Mouse (Mus musculus) kidney, adult 10 weeks (tissue): ENCODE measurements around the gene Mall. TPM values are rescaled to one million over a fixed set of nuclear protein-coding genes. Genes with fewer than 3 reads are reported as not detected.

ENCODE experiments used
- polyA plus RNA-seq: library from polyadenylated mRNA; stranded (reverse); fragments of 350-450 nt; fragmentation: Illumina TruSeq; extraction: RNeasy Lipid Tissue Mini Kit (QIAGEN cat#74804); gene quantifications from one replicate; pipeline ENCODE4 v1.2.3, GENCODE M21; 2014; ENCODE audit warnings: low read depth, low replicate concordance

Gene Mall
- polyA plus RNA-seq, result 0.28 TPM

GRCm38 (mm10) chr2:127729671-127730070 is at the start of gene Mall:
TSS of gene Mall (minus strand) at chr2:127729932.

DNA sequence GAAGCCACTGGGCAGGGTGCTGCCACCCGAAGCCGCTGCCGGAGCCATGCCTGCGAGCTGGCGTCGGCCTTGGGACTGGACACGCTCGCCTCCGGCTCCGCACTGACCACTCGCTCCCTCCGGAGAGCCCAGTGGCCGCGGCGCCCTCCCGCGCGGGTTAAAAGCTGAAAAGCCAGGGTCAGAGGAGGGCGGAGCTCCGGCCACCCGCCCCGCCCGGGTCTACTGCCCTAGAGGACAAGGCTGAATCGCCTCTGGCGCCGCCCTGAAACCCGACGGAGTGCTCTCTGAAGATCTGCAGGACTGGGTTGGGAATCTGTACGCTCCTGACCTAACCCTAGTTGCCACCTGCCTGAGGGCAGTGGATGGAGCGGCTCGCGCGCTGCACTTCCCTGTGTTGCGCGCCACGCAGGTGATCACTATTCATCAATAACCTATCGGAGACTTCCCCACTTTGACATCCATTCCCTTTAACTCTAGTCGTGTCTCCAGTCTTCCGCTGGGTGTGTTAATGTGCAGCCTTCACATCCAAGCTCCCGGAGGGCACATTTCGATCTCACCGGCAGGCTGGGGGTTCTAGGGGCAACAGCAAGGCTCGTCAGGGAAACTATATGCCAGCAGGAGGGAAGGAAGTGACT is 73.5 kb downstream of the Mall start, which contains the start of gene Mal:
Gene Mal (minus strand): TSS at position 610 of the 635 bp plus-strand sequence.

Other genes with a start within 250 kb of the Mall start
- gene Kcnip3, start 207.8 kb downstream of the Mall start, polyA plus RNA-seq, result 1.1 TPM
- gene Prom2, start 188.5 kb downstream of the Mall start, polyA plus RNA-seq, result 12.3 TPM
- gene Zfp661, start 142.8 kb downstream of the Mall start, polyA plus RNA-seq, result 5.3 TPM
- 19.1 TPM for gene Mrps5, start 142.7 kb downstream of the Mall start, polyA plus RNA-seq
- 482 TPM for gene Mal, start 73.2 kb downstream of the Mall start, polyA plus RNA-seq
- gene Nphp1, start 59.0 kb upstream of the Mall start, polyA plus RNA-seq, result 19.4 TPM
- 57.3 TPM for gene Mtln, start 62.6 kb upstream of the Mall start, polyA plus RNA-seq
- gene Bub1, start 101.9 kb upstream of the Mall start, polyA plus RNA-seq, result 0.49 TPM
- gene Acoxl, start 108.9 kb upstream of the Mall start, polyA plus RNA-seq, result not detected